Mouse (Mus musculus): Measurements from ENCODE around the gene Ndufa9. TPM values are rescaled to one million over a fixed set of nuclear protein-coding genes. Genes with fewer than 3 reads are reported as not detected.
A peak's percentile ranks its signal among the peaks of the same experiment; 100 is the strongest.

Gene Ndufa9
- total RNA-seq (2022), result 100 to 1,000 TPM; 288 to 328 (median 320) TPM

- DNase-seq (ENCODE audit: low spot score in 2 of 2), result peak; percentile 85 to 88
Measured at GRCm38 (mm10) chr6:126848712-126849704, at the start of gene Ndufa9. Gene Ndufa9 (minus strand): TSS chr6:126849136.

GRCm38 (mm10) chr6:126877118-126877517 is 28.2 kb upstream of the Ndufa9 start:
- DNase-seq (ENCODE audit: low spot score in 2 of 2), result no peak

GRCm38 (mm10) chr6:126852881-126853280 is 3.9 kb upstream of the Ndufa9 start, which contains the start of gene Akap3:
Gene Akap3 (plus strand): TSS chr6:126853098.
- no peak for DNase-seq (ENCODE audit: low spot score in 2 of 2)

GRCm38 (mm10) chr6:126836628-126837027 is 12.3 kb downstream of the Ndufa9 start:
- no peak for DNase-seq (ENCODE audit: low spot score in 2 of 2)

- no peak for DNase-seq (ENCODE audit: low spot score in 2 of 2)
Measured at GRCm38 (mm10) chr6:126823087-126823486, 25.8 kb downstream of the Ndufa9 start.

GRCm38 (mm10) chr6:126816338-126816737 is 32.6 kb downstream of the Ndufa9 start:
- DNase-seq (ENCODE audit: low spot score in 2 of 2), result no peak

- DNase-seq (ENCODE audit: low spot score in 2 of 2), result no peak
Measured at GRCm38 (mm10) chr6:126815206-126815750, 33.7 kb downstream of the Ndufa9 start.

GRCm38 (mm10) chr6:126811481-126811880 is 37.5 kb downstream of the Ndufa9 start:
- no peak for DNase-seq (ENCODE audit: low spot score in 2 of 2)

- DNase-seq (ENCODE audit: low spot score in 2 of 2), result no peak
Measured at GRCm38 (mm10) chr6:126808561-126808960, 40.4 kb downstream of the Ndufa9 start.

- no peak for DNase-seq (ENCODE audit: low spot score in 2 of 2)
Measured at GRCm38 (mm10) chr6:126808134-126808533, 40.8 kb downstream of the Ndufa9 start.

GRCm38 (mm10) chr6:126806783-126807182 is 42.2 kb downstream of the Ndufa9 start:
- no peak for DNase-seq (ENCODE audit: low spot score in 2 of 2)

GRCm38 (mm10) chr6:126802946-126803345 is 46.0 kb downstream of the Ndufa9 start:
- no peak for DNase-seq (ENCODE audit: low spot score in 2 of 2)

GRCm38 (mm10) chr6:126794751-126795150 is 54.2 kb downstream of the Ndufa9 start:
- no peak for DNase-seq (ENCODE audit: low spot score in 2 of 2)

- no peak for DNase-seq (ENCODE audit: low spot score in 2 of 2)
Measured at GRCm38 (mm10) chr6:126793689-126794088, 55.2 kb downstream of the Ndufa9 start.

GRCm38 (mm10) chr6:126791964-126792363 is 57.0 kb downstream of the Ndufa9 start:
- DNase-seq (ENCODE audit: low spot score in 2 of 2), result no peak

GRCm38 (mm10) chr6:126791488-126791887 is 57.4 kb downstream of the Ndufa9 start:
- no peak for DNase-seq (ENCODE audit: low spot score in 2 of 2)

- no peak for DNase-seq (ENCODE audit: low spot score in 2 of 2)
Measured at GRCm38 (mm10) chr6:126788863-126789262, 60.1 kb downstream of the Ndufa9 start.

- no peak for DNase-seq (ENCODE audit: low spot score in 2 of 2)
Measured at GRCm38 (mm10) chr6:126784206-126784605, 64.7 kb downstream of the Ndufa9 start.

- DNase-seq (ENCODE audit: low spot score in 2 of 2), result no peak
Measured at GRCm38 (mm10) chr6:126783651-126784066, 65.3 kb downstream of the Ndufa9 start.

- DNase-seq (ENCODE audit: low spot score in 2 of 2), result no peak
Measured at GRCm38 (mm10) chr6:126783056-126783455, 65.9 kb downstream of the Ndufa9 start.

GRCm38 (mm10) chr6:126777889-126778288 is 71.0 kb downstream of the Ndufa9 start:
- no peak for DNase-seq (ENCODE audit: low spot score in 2 of 2)

GRCm38 (mm10) chr6:126773873-126774272 is 75.1 kb downstream of the Ndufa9 start:
- no peak for DNase-seq (ENCODE audit: low spot score in 2 of 2)

All from gastrocnemius, adult 8-10 months (tissue).